Mouse (Mus musculus): ENCODE measurements around the gene Ptov1.

GRCm38 (mm10) chr7:44918219-44918618, 48.6 kb upstream of the Ptov1 start:
- no peak for TF ChIP-seq POLR2A (IDR thresholded peaks at IDR 0.05; ENCODE audit: extremely low read depth, insufficient read depth, low read length)
- no peak for TF ChIP-seq CTCF (IDR thresholded peaks at IDR 0.05; ENCODE audit: extremely low read depth, insufficient read depth, low read length)
